Mouse (Mus musculus) spleen, adult 2 months (tissue): ENCODE results near the gene Fzr1. TPM values are rescaled to one million over a fixed set of nuclear protein-coding genes. Genes with fewer than 3 reads are reported as not detected.

ENCODE experiments used
- DNase-seq, 2 experiments: peaks; one replicate each; pipeline versions ENCODE4 v3.0.0 to v3.0.0-alpha.2; 2012 to 2021; ENCODE audit warnings: low spot score in 2 of 2, low read depth in 1 of 2
- H3K27ac ChIP-seq: fragments of 200-500 bp; 2 replicates; pipeline ENCODE4 v1.5.1; 2012; ENCODE audit warnings: low read length, inconsistent platforms; ENCODE audit not compliant: insufficient read depth
- H3K27me3 ChIP-seq: fragments of 200-500 bp; 2 replicates; pipeline ENCODE4 v1.6.1; 2012; ENCODE audit warnings: mild to moderate bottlenecking, moderate library complexity, low read length, inconsistent platforms; ENCODE audit not compliant: control insufficient read depth, insufficient read depth
- H3K36me3 ChIP-seq: fragments of 200-500 bp; 2 replicates; pipeline ENCODE4 v1.6.1; 2012; ENCODE audit warnings: mild to moderate bottlenecking, low read length, inconsistent platforms; ENCODE audit not compliant: control insufficient read depth, insufficient read depth
- H3K4me1 ChIP-seq: fragments of 200-500 bp; 2 replicates; pipeline ENCODE4 v1.6.1; 2011; ENCODE audit warnings: inconsistent platforms; ENCODE audit not compliant: control insufficient read depth, insufficient read depth, insufficient read length
- H3K4me3 ChIP-seq: fragments of 200-500 bp; 2 replicates; pipeline ENCODE4 v1.5.1; 2011; ENCODE audit warnings: mild to moderate bottlenecking, inconsistent platforms; ENCODE audit not compliant: insufficient read depth, insufficient read length; ENCODE audit errors: extremely low read depth
- CTCF ChIP-seq: fragments of 200-500 bp; IDR thresholded peaks from 2 replicates; pipeline ENCODE4 v1.5.1; 2011; ENCODE audit warnings: mild to moderate bottlenecking, inconsistent platforms; ENCODE audit not compliant: insufficient read depth, insufficient read length, insufficient replicate concordance; ENCODE audit errors: extremely low read depth
- POLR2A ChIP-seq: fragments of 200-500 bp; IDR thresholded peaks from 2 replicates; pipeline ENCODE4 v1.6.1; 2011; ENCODE audit warnings: low read depth, low read length, inconsistent platforms
- WGBS: fragments of 180-500 bp; shearing (Covaris S2); methylation state at CpG from one replicate; pipeline ENCODE4 v1.1.7; 2018; 5-methylcytosine and 5-hydroxymethylcytosine counted together
- polyA plus RNA-seq: library from polyadenylated mRNA; depleted of rRNA; stranded (reverse); fragments of >200 nt; gene quantifications from 2 replicates; pipeline ENCODE4 v1.2.3, GENCODE M21; 2012

The Fzr1 gene
- polyA plus RNA-seq, 1 experiment = 127 TPM

DNA sequence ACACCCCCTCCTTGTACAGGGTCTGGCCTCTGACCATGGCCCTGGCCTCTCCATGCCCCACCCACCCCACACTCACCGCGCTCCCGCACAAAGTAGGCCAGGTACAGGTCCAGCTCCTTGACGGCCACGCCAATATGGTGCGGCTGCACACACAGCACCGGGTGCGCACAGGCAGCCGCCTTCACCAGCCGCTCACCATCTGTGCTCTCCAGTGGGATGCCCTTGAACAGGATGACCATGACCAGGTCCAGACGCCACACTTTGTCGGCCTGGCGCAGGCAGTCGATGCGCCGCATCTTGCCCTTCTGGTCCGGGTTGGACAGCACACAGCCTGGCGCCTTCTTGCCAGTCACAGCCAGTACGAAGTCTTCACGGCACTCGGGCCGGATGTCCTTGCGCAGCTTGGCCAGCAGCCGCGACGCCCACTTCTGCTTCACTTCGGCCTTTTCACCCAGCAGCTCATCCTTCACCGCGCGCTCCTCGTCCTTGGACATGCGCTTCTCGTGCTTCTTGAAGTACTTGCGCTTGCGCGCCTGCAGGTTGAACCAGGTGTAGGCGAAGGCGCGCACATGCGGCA lies 42.0 kb upstream of the Fzr1 start:
- WGBS = 96% methylated on average over 40 of the region's 40 CpGs
- Histone ChIP-seq H3K36me3 (0 out of 2 replicates have a peak, but pooled peaks cover 2% of the 10 kb centered on the region), H3K4me1 (peaks cover 4% of the 10 kb centered on the region)

DNA sequence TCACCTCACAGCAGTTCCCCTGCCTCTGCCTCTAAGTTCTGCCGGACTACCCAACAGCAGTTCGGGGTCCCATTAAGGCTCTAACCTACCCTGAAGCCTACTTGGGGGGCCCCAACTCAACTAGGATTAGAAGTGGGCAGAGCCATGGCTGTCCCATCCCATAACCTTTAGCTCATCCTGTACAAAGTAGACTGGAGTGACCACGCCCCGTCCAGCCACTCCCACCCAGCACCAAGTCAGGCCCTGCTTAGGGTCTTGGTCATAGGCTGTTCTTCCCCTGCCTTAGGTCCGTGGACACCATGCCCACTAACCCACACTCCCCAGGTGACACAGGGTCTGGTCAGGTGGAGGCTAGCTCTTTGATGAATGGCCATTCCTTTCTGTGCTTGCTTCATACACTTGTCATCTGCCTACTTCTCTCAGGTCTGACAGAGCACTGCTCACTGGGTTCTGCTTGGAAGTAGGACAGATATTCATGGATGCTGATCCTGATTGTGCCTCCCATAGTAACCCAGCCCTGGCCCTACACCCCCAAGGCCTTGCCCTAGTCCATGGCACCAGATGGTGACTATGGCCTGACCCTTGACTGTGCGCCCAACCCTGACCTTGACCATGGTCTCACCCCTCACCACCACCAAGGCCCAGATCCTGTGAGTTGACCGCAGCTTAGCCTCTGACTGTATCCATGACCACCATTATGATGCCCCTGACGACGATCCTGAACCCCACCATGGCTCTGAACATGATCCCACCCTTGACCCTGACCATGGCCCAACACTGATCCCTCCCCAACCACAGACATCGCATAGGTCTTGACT lies 41.0 kb upstream of the Fzr1 start:
- Histone ChIP-seq H3K27me3 (no peaks in the 10 kb centered on the region), H3K4me1 (peaks cover 2% of the 10 kb centered on the region), H3K36me3 (0 out of 2 replicates have a peak, but pooled peaks cover 2% of the 10 kb centered on the region), H3K27ac (no peak overlapping the region), H3K4me3 (no peak overlapping the region)
- peak in 1 of 2 experiments; percentile 2 for DNase-seq
- TF ChIP-seq POLR2A (no peak), CTCF (no peak)
- 89% methylated on average over 10 of the region's 10 CpGs for WGBS

More for the DNA sequence above, 42.0 kb upstream of the Fzr1 start:
- DNase-seq = peak in 1 of 2 experiments; percentile 3
- Histone ChIP-seq H3K27me3 (no peaks in the 10 kb centered on the region), H3K27ac (no peak overlapping the region), H3K4me3 (no peak overlapping the region)
- TF ChIP-seq CTCF = no peak
- TF ChIP-seq POLR2A = no peak

DNA sequence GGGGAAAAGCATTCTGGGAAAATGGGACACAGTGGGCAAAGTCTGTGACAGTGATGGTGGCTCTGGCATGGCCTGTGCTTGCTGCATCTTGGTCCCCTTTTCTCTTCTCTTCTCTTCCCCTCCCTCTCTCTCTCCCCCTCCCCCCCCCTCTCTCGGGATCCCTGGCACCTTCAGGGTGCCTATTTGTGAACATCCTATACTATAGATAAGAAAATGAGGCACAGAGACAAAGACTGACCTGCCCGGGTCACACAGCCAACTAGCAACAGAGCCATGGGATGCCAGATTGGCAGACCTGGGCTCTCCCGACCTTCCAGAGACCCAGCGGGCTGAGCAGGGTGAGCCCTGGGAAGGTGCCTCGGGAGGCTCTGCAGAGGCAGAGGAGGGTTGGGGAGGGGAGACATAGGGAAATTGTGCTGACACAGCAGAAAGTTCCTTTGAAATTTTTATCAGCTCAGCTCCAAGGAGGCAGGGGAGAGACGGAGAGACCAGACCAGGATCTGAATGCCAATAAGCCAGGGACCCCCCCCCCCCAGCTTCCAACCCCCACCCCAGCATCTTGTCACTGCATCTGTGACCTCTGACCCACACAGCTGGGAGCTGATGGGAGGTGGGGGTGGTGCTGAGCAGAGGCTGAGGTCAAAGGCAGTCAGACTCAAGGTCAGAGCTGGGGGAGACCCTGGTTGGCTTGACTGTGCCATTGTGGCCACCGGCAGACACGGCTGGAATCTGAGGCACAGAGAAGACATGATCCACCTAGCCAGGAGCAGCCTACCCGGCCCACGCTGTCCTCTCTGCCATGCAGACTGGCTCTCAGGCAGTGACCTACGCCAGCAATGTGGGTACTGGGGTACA lies 40.1 kb upstream of the Fzr1 start:
- TF ChIP-seq CTCF (no peak), POLR2A (no peak)
- DNase-seq = no peak
- Histone ChIP-seq H3K27ac (no peak overlapping the region), H3K36me3 (0 out of 2 replicates have a peak, but pooled peaks cover 2% of the 10 kb centered on the region), H3K4me1 (peaks cover 2% of the 10 kb centered on the region), H3K4me3 (no peak overlapping the region), H3K27me3 (no peaks in the 10 kb centered on the region)
- WGBS = 78% methylated on average over 11 of the region's 11 CpGs

DNA sequence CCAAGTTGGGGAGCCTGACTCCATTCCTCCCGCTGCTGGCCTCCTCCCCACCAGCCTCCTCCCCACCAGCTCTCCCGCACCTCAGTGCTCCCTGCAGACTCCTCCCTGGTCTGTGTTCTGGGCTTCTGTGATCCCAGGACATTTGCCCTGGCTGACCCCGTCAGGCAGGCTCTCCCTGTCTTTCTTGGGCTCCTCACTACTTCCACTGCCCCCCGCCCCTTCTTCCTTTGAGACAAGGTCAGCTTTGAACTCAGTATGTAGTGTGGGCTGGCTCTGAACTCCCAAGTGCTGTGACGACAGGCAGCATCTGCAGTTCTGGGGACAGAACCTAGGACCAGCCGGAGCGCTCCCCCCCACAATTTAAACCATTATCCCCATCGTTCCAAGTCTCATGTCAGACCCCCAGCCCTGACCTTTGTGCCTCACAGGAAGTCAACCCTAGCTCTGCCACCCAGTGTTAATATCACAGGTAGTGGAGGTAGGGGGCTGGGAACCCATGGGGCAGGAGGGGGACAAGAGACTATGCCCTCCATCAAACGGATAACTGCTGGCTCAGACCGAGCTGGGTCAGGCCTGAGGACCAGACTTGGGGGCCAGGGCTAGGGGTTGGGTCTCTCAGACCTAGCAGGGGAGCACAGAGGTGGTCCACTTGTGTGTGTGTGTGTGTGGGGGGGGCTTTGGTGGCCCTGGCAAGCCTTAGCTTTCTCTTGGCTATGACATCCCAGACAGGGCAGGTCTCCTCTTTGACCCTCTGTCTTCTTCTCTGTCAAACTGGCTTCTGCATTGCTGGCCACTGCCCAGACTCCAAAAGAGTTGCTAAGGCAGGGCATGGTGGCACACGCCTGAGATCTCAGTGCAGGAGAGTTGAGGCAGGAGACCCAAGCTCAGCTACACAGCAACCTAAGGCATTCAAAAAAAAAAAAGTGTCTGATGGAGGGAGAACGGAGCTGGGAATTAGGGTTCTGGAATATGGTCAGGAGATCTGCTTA lies 39.2 kb upstream of the Fzr1 start:
- no peak for DNase-seq
- Histone ChIP-seq H3K27ac (peak overlapping the region; percentile 28; the same call in 1 of the 2 replicates), H3K27me3 (no peaks in the 10 kb centered on the region), H3K36me3 (0 out of 2 replicates have a peak, but pooled peaks cover 2% of the 10 kb centered on the region), H3K4me1 (peaks cover 2% of the 10 kb centered on the region), H3K4me3 (no peak overlapping the region)
- no peak for TF ChIP-seq POLR2A
- no peak for TF ChIP-seq CTCF
- WGBS = 75% methylated on average over 12 of the region's 12 CpGs

DNA sequence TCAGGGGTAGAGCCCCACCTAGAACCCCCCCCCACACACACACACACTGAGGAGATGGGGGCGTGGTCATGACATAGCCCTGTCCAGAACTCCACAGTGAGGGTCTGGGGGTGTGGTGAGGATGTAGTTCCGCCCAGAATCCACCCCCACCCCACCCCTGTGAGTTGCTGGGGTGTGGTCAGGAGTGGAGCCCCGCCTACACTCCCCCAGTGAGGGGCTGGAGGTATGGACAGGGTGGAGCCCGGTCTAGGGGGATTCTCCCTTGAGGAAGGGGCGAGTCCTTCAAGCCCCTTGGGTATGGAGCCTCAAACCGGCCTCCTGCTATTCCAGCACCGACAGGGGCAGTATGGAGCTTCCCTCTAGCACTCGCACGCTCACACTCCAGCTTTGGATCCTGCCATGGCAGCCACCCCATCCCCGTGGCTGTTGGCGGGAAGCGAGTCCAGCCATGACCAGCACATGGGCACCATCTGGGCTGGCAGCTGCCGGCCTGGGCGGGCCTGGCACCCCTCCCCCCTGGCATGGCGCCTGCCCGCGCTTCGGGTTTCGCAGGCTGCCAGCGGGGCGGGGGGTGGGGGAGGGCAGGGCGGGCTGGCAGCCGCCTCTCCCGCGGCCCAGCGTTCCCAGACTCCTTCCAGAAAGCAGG lies 38.4 kb upstream of the Fzr1 start:
- Histone ChIP-seq H3K36me3 (0 out of 2 replicates have a peak, but pooled peaks cover 2% of the 10 kb centered on the region), H3K4me1 (peaks cover 2% of the 10 kb centered on the region), H3K27ac (no peak overlapping the region; the same call in 1 of the 2 replicates), H3K27me3 (no peaks in the 10 kb centered on the region), H3K4me3 (no peak overlapping the region)
- DNase-seq = no peak
- WGBS = 16% methylated on average over 25 of the region's 26 CpGs
- TF ChIP-seq POLR2A (no peak), CTCF (no peak)
